Mouse (Mus musculus): ENCODE results near the gene Cdk14.

The Cdk14 gene

DNA sequence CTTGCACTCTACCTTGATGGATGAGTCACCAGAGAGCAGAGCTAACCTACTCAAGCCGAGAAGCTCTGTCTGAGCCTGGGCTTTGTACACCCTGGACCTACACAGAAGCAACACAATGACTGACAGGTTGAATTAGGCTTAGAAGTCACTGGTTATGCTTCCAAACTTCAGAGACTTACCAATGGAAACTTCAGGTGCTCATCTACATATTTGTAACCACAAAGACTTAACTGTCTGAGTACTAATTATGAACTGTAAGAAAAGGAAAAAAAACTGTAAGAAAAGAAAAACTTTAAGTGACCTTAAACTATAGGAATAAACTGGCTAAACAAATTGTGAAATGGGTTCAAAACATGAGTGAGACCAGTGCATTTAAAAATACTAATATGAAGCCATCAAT is 364.6 kb downstream of the Cdk14 start:
- no peak for DNase-seq

DNA sequence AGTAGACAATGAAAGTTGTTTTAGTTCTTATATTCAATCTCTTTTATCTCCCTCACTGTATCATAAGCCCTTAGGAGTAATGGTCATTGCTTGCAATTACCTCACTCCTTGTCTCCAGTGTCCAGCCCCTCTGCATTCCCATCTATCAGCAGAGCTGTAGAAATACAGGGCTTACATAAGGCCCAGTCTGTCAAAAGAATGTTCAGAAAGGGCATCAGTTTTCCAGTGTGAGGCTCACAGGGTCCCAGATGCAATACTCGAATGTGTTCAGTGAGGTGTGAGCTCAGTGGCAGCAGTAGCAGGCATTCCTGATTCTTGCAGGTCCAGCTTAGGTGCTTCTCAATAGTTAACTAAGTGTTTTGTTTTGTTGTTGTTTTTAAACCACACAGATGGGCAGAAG is 365.8 kb downstream of the Cdk14 start:
- DNase-seq, result no peak

DNA sequence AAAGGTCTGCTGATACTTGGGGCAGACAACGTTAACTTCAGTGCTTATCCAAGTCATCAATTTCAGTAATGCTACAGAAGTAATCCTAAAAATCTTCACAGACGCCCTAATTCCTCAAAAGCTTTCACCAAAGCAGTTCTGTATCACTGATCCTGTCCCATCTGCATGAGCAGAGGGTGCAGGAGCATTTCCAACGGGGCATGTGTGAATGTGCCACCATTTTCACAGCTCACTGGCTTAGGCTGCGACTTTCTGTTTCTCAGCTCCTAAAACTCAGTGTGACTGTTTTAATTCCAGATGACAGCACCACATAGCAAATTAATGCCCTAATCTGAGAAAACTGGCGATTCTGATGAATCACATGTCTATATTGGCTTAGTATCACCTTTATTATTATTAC is 375.8 kb downstream of the Cdk14 start:
- no peak for DNase-seq

DNA sequence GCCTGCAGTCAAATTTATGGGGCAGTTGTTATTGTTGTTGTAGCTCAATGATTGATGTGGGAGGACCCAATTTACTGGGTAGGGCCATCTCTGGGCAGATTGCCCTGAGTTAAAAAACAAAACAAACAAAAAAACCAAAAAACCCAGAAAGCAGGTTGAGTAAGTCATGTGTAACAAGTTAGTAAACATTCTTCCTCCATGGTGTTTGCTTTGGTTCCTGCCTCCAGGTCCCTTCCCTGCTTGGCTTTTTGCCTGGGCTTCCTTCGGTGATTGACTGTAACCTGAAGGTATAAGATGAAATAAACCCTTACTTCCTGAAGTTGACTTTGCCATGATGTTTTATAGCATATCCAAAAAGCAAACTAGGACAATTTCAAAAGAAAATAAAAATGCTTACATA is 377.4 kb downstream of the Cdk14 start:
- no peak for DNase-seq

DNA sequence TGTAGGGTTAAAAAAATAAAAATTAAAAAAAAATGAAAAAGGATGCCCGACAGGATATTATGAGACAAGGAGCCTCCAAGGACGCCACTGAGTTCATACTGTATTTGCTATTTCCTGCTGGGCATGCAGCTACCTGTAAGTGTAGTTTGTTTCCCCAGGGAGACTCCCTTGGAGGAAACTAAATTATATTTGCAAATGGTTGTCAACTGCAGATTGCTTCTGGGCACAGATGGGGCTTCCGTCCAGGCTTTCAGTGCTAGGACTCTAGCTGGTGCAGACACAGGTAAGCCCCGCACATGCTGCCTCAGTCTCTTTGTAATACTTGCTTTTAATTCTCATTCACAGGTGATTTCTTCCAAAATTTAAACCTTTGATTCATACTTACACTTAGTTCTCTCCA is 378.6 kb downstream of the Cdk14 start:
- DNase-seq, result no peak

DNA sequence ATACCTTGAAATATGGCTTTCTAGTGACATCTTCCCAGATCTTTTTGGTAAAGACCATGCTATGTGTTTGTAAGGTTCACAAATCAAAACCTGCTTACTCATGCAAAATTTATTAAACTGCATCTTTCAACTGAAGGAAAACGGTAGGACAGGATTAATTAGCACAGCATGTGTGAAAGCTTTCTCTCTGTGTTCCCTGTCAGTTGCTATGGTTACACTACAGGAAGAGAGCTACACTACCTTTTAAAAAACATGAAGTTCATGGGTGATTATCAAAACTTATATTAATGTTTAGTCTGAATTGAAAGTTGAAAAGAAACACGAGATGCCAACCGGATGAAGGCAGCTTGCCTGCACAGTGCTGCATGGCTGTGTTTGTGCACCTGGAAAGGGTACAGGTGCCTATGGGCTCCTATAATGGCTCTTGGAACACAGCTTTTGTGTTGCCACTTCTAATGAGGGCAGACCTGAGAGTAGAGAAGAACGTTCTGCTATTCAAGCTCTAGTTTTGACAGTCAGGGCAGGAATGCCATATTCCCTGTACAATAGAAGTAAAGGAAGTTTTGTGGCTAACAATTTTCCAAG is 380.3 kb downstream of the Cdk14 start:
- DNase-seq, result no peak

DNA sequence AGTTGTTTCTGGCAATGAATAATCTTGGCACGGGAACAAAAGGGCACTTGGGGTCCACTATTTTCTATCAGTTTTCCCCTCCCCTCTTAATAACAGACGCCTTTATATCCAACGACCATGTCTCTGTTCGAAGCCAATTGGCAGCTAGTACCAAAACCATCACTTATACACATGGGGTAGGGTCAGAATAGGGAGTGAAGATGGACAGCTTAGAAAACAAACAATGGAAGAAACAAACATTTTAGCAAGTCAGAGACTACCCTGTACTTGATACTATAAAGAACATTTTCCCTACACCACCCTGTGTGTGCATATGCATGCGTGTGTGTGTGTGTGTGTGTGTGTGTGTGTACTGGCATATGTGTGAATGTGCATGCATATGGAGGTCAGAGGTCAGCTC is 386.7 kb downstream of the Cdk14 start:
- no peak for DNase-seq

DNA sequence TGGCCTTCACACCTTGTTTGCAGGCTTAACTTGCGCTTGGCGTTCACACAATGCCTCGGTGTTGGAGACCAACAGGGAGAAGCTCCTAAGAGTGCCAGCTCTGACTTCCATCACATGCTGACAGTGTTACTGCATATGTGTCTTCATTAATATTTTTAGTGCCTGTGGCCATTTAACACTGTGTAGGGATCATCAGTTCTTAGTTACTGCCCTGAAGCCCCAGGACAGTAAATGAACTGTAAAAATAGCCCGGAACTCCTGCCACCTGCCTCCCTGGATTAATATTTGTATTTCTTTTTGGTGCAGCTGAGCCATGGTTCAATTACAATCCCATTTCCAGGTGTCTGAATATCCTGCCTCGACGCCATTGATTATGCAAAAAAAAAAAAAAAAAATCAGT is 387.3 kb downstream of the Cdk14 start:
- DNase-seq, result no peak

DNA sequence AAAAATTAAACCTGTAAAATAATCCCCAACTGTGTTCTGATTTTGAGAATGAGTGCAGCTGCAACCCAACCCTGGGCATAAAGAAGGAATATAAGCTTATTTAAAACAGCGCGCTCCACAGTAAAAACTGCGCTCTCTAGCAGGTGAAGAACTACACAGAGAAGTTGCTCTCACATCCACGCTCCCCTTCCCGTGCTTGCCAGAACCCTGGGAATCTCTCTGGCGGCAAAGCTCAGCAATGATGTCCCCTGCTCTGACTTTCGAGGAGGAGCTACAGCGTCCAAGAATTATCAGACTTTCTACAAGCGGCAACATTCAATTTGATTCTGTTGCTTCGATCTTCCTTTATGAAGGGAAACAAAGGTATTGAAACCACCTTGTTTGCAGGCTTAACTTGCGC is 387.7 kb downstream of the Cdk14 start:
- DNase-seq, result no peak

DNA sequence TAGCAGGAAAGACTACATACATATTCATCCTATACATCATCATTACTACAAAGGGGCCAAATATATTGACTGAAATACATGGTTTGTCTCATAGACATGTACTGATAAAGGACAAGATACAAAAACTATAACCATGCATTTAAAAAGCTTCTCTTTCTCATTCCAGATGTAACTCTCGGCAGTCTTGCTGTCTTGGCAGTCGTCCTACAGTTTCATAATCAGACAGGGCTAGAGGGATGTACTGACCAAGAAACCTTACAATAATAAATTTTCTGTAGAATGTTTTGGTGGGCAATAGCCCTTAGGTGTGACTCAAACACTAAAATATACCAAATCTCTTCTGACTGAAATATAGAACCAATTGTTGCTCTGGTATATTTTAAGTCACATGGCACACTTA is 389.7 kb downstream of the Cdk14 start:
- no peak for DNase-seq

DNA sequence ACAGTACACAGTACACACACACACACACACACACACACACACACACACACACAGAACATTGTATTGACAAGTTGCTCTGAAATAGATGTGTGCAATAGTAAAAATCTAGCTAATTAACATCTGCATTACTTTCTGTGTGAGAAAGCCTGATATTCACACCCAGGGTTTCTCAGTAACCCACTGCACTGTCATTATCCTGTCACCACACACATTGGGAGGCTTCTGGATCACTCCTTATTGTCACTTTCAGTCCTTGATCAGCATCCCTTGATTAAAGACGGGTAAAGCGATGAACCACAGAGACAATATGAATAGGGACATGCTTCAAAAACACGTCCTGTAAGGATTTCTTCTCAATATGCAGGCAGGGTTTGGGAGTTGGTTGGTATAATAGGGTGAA is 401.2 kb downstream of the Cdk14 start:
- DNase-seq, result no peak

DNA sequence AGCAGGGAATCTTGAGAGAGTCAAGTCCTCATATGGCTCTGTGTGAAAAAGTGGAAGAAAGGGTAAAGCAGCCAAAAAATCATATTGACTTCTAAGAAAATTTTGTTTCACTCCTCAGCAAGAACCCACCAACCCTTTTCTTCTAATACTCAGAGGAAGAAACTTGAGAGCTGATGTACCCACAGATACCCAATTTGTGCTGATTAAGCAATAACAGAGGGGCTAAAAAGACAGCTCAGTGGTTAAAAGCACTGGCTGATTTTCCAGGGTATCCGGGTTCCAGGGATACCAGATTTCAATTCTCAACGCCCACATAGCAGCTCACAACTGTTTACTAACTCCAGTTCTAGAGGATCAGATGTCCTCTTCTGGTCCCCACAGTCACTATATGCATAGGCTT is 401.9 kb downstream of the Cdk14 start:
- no peak for DNase-seq

DNA sequence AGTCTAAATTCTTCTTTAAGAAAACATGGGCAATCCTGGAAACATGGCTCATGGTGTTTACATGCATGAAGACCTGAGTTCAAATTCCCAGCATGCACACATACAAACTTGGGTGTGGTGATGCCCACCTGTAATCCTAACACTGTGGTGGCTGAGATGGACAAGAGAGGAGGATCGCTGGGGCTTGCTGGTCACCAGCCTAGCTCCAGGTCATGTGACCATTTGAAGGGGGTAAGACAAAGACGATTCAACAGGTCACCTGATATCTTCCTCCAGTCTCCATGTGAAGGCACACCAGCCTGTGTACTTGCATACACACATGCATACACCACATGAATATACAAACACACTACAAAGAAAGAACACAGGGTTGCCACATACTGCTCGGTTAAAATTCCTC is 406.3 kb downstream of the Cdk14 start:
- DNase-seq, result no peak

DNA sequence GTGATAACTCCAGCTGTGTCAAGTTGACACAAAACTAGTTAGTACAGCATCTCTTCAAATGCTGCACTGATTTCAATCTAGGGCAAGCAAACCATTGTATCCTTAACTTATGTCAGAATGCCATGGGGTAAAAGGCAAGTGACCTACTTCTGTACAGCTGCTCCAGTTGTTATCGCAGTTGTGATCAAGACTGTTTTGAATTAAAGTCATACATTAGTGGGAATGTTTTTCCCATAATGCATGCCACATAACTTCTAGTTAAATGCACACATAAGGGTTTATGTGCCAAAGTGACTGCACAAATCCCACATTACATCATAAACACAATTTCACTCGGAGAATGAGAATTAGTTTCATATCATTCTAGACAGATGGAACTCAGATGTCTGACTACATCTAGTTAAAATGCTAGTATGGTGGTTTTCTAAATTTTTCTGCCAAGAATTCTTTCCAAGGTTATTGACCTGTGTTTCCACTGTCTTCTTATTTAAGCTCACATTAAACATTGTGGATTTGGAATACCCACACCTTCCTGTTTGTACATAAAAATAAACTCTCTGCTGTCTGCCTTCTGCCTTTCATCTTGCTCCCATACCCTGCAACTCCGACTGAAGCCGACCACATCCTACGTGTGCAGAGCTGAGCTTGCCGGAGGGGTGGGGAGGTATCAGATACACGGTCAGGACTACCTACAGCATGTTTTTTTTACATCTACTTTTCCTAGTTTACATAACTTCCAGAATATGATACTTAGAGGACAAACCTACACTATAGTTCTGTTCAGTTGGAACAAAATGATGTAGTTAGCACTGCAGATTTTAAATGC is 407.4 kb downstream of the Cdk14 start:
- DNase-seq, result no peak

DNA sequence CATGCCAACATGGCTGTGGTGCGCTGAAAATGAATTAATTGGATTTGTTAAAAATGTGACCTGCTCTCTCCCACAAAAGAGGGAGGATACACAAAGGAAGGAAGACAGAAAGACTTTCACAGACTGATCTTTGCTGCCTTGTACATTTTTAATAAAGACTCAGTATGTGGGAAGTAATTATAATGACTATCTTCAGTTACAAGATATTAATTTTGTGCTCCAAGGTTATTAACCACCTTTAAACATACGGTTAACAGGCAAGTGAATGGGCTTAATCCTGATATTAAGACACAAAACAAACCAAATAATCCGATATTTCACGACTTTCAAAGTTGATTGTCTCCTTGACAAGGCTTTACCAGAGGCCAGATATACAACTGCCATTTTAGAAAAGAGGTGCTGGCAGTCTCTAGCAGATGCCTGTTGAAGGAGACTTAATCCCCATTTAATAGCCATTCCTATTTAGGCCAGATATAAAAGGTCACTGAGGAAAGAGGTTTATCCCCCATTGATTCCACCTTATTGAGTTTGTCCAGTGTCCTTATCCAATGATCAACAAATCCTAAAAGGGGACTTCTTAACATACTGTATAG is 411.9 kb downstream of the Cdk14 start:
- DNase-seq, result no peak

DNA sequence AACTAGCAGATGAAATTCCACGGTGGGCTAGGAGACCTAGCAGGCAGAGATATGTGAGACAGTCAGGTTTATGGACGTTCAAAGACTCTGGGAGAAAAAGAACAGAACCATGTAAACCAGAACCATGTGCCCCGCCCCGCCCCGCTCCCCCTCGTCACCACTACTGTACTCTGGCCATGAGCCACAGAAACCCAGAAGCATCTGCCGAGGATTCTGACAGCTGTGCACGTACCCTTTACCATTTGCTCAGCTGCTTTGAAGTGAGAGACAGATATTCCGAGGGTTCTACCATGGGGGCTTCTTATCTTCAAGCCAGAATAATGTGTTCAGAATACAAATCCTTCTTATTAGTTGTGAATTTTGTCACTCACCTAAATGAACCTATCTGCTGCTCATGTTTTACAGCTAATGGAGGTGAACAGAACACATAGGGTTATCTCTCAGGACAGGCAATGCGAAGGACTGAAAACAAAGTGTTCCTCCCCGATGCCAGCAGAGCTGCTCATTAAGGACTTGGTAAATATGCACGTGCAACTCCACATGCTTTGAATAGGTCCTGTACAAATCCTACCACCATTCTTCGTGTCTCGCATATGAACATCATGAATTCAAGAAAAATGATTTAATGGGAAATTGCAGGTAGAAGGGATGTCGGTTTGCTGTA is 412.5 kb downstream of the Cdk14 start:
- DNase-seq, result no peak

DNA sequence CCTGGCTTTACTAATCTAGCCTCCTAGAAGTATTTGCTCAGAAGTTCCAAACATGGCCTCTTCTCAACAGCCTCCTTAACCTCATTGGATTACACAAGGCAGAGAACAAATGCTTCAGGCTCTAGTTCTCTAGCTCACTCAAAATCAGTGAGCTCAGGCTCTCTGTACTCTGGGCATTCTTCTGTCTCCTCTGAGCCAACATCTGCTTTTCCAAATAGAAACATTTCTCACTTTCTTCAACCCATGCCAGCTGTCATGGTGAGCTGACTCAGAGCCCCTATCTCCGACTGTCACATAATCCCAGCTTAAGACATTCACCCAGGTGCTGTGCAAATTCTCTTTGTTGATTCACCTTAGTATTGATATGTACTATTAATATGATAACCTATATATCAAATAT is 414.5 kb downstream of the Cdk14 start:
- DNase-seq, result no peak

DNA sequence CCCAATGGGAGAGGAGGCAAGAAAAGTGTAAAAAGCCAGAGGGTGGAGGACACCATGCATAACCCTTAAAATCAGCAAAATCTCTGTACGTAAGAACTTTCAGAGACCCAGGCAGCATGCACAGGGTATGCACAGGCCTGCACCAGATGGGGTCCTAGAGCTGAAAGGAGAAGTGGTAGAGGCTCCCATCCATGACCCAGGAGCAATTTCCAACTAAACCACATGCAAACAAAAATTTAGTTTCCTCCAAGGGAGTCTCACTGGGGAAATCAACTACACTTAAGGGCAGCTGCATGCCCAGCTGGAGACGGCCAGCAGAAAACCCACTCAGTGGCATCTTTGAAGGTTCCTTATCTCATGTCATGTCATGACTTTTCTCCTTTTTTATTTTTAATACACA is 415.4 kb downstream of the Cdk14 start:
- DNase-seq, result no peak

DNA sequence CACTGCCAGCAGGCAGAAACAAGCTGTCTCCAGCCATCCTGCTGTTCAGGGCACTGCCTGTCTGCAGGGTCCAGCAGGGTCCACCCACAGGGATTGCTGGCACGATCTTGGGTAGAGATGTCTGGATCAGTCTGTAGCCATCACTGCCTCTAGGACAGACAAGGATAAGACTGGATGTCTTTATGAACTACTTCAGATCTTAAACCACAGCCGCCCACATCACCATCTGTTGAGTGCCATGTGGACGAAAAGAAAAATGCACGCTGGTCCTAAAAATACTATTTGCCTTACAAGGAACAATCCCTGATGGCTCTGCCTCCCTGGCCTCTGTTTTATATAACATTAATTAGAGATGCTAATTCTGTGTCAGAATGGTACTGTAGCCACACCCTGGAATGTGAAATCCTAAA is 426.9 kb downstream of the Cdk14 start:
- no peak for DNase-seq

DNA sequence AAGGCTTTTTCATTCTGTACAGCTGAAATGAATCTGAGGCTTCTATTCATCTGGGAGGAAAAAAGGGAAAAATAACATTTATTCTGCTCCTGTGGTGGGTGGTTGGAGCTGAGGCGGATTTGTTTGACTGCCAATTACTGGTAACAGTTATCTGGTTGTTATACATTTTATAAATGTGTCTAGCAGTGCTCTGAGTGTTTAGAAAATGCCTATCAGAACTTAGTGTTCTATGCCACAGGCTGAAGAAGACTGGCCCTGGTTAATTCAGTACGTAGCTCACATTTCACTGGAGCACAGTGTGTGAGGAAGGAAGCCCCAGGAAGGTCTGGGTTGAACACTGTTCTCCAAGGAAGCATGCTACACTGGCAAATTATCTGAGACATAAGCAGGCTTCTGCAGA is 429.1 kb downstream of the Cdk14 start:
- DNase-seq, result no peak

DNA sequence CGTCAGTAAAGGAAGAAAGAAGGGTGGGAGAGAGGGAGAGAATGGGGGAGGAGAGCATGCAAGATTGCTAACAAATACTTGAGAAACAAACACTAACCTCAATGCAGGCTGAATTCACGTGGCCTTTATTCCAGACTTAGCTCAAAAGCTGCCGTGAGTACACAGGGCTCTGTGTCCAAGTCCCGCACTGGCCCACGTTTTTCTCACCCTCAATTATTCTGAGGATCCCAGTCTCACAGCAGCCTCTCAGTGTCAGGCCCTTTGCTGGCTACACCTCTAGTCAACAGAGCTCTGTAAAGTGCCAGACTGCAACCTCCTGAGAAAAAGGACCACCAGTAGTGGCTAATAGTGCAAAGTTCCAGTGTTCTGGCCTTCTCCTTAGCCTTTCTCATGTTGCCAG is 429.9 kb downstream of the Cdk14 start:
- no peak for DNase-seq

DNA sequence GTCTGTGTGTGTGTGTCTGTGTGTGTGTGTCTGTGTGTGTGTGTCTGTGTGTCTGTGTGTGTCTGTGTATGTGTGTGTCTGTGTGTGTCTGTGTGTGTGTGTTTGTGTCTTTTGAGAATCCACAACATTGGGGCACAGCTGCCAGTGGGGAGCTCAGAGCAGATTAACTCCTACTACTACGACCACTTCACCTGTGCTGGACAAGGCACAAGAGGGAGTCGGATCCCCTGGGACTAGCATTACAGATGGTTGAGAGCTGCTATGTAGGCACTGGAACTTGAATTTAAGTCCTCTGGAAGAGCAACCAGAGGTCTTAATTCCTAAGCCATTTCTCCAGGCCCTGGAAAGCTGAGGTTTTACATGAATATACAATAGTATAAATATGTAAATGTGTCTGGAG is 433.9 kb downstream of the Cdk14 start:
- no peak for DNase-seq

DNA sequence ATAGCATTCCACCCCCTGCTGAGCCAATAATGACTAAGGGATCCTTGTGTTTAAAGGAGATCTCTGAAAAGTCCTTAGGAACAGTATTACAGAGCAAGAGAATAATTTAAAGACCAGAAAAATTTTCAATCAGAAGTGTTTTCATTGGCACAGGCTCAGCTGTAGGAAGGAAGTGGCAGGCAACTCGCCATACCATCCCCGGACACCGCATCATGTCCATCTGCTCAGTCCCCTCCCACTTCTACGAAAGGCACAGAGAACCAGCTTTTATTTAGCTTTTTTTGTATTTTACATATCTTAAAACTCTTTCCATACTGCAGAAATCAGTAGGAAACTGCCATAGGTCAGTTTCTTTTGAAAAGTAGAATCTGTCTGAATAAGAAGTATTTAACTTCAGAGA is 440.6 kb downstream of the Cdk14 start:
- DNase-seq, result no peak

DNA sequence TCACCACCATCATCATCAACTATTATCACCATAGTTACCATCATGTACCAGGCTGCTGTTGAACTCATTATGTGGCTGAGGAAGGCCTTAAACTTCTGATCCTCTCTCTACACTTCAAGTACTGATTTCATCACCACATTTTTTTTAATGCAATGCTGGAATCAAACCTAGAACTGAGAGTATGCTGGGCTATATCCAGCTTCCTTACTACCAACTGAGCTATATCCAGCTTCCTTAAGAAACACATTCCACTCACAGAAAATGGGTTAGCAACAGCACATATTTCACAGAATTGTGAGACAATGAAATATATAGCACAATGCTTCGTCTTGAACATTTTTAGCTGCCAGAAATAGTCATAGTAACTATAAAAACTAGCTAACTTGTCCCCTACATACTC is 446.7 kb downstream of the Cdk14 start:
- DNase-seq, result no peak
